Mouse (Mus musculus): ENCODE results near the gene Rundc1.
"Not testable (repeated sequence)": the region's sequence is repeated elsewhere in the genome, so short reads cannot be mapped to it uniquely, and the experiment has no call there.

The Rundc1 gene

DNA sequence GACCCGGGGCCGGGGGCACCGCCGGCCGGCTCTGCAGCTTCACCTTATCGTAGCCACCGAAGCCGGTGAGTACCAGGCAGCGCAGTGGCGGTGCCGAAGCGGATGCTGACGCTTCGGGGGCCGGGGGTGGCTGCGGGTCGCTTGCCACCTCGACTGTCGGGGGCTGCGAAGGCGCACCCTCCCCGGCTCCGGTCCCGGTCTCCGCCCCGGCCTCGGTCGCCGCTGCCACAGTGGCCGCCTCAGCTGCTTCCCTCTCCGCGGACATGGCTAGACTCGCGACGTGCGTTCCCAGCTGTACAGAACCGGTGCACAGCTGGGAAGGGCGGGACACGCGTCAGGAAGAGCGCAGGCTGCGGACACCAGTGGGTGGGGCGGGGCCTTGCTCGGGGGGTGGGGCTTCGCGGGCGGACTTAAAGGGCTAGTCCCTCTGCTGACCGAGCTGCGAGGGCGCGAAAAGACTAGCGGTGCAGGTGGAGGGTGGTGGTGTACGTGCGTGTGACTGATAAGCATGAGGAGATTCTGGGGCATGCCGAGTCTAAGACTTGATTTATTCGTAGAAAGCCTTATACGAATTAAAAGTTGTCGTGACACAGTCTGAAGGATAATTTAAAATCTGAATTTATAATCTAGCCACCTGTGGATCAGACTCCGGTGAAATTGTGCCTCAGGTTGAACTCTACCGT, 41.1 kb downstream of the Rundc1 start, which contains the start of gene Vat1:
Gene Vat1, minus strand, starts transcription at position 362 of the 683 bp plus-strand sequence.
- peak; percentile 80 for DNase-seq (ENCODE audit: low read depth, low spot score)

DNA sequence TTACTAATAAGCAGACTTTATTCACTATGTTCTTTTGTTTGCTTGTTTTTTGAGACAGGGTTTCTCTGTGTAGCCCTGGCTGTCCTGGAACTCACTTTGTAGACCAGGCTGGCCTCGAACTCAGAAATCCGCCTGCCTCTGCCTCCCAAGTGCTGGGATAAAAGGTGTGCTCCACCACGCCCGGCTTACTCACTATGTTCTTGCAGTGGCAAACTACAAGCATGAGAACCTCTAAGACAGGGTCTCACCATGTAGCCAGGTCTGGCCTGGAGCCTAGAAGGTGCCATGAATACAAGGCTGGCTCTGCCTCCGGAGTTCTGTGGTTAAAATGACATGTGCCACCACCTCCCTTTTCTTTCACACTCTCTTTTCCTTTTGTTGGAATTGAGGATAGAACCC, 41.7 kb downstream of the Rundc1 start:
- not testable (repeated sequence) for DNase-seq (ENCODE audit: low read depth, low spot score)

DNA sequence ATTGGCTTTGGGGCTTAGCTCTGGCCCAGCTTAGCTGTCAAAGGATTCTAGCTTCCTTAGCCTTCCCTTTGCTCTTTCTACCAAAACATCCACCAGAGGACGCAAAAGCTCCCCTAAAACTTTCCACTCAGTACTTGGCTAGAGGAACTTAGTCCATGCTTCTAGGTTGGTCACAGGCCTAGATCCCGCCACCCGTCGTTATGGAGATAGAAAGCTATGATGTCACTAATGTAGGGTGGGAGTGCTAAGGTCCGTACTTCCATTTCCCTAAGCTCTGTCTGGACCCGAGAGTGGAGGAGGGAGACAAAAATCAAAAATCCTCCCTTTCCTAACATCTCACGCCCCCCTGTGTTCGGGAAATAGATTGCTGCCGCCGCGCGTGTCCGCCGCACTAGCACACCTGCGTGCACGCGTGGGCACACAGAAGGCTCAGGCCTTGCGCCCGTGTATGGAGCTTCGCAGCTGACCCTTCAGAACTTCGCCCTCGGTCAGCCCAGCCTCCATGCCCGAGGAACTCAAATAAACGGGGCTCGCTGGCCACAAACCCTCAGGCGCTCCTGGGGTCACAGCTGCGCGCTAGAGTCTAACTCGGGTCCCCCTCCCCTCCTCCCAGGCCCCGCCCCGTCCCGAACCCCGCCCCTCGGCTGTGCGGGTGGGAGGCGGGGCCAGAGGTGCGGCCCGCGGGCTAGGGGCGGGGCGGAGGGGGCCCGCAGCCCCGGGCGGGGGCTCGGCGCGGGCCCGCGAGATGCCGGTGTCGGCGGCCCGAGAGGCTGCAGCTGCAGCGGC, 42.8 kb downstream of the Rundc1 start:
- DNase-seq (ENCODE audit: low read depth, low spot score): peak; percentile 93

DNA sequence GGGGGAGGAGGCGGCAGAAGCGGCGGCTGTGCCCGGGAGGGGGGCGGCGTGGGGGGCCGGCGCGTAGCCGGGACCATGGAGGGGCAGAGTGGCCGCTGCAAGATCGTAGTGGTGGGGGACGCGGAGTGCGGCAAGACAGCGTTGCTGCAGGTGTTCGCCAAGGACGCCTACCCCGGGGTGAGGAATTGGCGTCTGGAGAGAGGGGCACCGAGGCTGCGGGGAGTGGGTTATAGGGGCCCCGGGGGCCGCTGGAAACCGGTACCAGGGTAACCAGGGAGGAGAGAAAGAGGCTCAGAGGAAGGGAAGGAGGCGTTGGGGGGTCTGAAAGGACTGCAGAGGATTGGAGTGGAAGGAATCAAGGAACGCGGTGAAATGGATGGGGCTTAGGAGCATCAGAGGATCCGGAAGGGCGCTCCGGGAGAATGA, 43.4 kb downstream of the Rundc1 start:
- DNase-seq (ENCODE audit: low read depth, low spot score): no peak

DNA sequence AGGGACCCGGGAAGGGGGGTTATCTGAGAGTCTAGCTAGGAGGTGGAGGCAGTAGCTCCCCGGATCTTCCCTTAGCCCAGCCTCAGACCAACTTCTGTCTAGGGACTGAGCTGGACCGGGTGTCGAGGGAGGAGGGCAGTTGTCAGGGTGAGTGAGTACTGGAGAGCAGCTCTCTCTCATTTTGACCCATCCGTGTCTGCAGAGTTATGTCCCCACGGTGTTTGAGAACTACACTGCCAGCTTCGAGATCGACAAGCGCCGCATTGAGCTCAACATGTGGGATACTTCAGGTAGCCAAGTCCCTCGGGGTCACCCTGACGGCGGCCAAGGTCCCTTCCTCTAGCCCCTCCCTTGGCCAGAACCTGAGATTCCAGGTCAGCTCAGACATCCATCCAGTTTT, 43.8 kb downstream of the Rundc1 start:
- peak; percentile 23 for DNase-seq (ENCODE audit: low read depth, low spot score)

DNA sequence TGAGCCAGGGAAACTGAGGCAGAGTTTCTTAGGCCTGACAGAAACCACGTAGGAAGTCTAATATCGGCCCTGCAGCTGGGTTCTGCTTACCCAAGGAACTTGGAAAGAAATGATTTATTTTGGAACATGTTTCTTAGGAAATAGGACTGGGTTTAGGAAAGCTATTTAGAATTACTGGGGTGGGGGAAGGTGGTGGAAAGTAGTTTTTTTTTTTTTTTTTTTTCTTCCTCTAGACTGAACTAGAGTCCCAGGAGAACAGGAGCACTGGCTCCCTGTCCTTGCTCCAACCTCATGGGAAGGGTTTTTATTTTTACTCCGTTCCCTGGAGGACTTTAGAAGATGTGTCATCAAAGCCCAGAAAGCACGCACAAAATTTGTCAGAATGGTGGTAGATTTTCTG, 44.3 kb downstream of the Rundc1 start:
- DNase-seq (ENCODE audit: low read depth, low spot score): no peak

DNA sequence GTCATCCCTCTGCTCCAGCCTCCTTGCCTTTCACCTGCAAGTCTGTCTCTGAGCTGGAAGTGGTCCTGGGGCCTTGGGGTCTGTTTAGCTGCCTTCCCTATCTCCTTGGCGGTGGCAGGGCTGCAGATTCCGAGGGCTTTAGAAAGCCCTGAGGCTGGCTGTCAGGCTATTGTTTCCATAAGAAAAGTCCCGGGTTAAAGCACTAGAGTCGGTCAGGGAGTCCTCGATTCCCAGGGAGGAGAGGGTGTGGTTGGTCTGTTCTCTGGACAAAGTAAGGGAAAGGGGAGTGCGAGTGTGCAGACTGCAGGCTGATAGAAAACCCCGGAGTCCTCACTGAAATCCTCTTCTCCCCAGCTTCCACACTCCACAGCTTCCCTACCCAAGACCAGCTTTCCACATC, 45.3 kb downstream of the Rundc1 start:
- DNase-seq (ENCODE audit: low read depth, low spot score): no peak

DNA sequence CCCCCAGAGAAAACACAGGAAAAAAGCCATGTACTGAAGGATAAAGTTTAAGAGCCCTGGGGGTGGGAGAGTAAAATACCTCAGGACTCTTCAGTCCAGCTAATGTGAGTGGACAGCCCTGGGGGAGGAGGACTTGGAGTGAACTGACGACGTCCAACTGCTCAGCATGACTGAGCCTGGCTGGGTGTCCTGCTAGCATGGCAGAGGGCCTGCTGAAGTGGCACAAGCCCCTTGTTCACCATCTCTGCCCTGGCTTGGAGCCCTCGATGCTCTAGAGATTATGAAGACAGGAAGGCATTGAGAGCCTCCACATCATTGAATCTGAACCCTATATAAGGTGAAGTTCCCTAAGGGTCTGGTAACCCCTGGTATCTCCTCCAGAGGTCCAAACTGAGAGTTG, 47.0 kb downstream of the Rundc1 start:
- DNase-seq (ENCODE audit: low read depth, low spot score): no peak

DNA sequence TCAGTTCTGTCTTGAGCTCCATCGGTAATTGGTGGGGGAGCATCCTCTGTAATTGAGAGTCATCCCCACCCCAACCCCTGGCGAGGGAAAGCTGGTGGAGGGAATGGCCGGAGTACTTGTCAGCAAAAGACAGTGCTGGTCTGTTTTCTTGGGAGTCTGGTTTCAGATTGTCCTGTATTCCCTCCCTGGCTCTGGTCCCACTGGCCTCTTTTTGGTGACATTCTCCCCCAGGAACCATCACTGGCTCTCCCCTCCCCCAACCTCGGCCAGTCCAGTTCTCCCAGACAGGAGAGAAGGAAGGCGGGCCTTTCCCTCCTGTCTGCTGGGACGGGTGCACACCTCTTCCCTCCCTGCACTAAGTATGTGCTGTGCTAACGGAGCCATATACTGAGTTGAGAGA, 47.5 kb downstream of the Rundc1 start:
- no peak for DNase-seq (ENCODE audit: low read depth, low spot score)

DNA sequence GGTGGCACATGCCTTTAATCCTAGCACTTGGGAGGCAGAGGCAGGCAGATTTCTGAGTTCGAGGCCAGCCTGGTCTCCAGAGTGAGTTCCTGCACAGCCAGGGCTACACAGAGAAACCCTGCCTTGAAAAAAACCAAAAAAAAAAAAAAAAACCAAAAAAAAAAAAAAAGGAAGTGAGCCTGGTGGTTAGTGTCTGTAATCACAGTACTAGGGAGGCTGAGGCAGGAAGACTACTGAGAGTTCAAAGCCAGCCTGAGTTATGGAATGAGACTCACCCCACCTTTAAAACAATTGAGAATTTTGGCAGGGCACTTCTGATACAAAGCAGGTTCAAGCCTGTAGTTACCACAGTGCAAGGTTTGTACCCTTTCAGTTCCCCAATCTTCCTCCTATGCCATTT, 48.8 kb downstream of the Rundc1 start:
- not testable (repeated sequence) for DNase-seq (ENCODE audit: low read depth, low spot score)

DNA sequence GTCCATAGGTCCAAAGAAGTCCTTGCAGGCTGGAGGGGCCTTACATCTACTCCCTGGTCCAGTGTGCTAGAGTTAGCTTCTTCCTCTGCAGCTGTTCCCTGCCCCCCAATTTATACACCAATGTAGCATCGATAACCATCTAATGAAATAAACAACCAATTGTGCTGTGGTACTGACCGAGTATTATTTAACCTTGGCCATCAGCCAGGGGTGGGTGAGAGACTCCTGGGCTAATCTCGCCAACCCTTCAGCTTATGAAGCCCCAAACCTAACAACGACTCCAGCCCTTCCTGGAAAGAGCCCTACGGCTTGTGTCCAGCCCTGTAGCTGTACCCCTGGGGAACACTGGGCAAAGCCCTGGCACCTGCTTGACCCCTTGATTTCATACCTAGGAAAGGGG, 49.4 kb downstream of the Rundc1 start:
- DNase-seq (ENCODE audit: low read depth, low spot score): no peak

DNA sequence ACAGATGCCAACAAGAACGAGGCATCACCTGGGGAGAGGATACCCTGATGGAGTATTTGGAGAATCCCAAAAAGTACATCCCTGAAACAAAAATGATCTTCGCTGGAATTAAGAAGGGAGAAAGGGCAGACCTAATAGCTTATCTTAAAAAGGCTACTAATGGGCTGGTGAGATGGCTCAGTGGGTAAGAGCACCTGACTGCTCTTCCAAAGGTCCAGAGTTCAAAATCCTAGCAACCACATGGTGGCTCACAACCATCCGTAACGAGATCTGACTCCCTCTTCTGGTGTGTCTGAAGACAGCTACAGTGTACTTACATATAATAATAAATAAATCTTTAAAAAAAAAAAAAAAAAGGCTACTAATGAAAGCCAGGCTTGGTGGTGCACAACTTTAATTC, 51.5 kb downstream of the Rundc1 start:
- DNase-seq (ENCODE audit: low read depth, low spot score): not testable (repeated sequence)

DNA sequence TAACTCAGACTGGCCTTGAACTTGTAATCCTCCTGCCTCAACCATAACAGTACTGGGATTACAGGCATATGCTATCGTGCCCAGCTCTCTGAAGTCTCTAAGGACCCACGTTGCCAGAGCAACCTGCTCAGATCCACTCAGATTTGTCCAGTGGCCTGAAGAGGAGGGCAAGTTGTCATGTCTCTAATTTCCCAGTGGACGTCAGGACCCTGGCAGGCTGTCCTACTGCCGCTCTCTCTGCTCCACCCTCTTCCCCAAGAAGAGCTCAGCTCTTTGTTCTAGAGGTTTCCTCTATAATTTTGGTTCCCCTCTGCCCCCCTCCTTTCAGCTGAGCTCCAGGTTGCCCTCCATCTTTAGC, 52.3 kb downstream of the Rundc1 start:
- no peak for DNase-seq (ENCODE audit: low read depth, low spot score)

DNA sequence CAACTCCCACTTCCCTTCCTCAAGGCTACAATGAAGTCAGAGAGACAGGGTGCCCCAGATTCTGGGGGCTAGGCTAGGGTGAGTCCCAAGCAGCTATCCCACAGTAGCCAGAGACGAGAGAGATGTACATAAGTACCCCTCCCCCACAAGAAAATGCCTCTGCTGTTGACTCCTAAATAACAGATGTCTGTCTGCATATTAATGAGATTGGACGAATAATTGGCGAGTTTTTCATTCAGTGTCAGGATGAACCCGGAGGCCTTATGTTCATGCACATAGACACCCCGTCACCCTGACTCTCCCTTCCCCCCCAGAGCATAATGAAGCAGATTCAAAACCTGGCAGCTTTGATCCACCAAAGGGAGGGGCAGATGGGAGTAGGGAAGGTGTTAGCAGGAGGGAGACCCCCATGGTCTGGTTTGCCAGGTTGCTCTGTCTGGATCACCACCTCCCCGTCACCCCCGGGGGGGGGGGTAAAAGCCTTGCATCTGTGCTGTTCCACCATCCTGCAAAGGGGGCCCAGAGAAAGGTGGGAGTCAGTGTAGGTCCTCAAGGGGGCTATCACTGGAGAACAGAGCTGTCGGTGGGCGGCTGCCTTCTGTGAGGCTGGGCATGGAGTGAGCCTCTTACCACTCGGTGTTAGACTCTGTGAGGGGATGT, 52.8 kb downstream of the Rundc1 start:
- DNase-seq (ENCODE audit: low read depth, low spot score): no peak

DNA sequence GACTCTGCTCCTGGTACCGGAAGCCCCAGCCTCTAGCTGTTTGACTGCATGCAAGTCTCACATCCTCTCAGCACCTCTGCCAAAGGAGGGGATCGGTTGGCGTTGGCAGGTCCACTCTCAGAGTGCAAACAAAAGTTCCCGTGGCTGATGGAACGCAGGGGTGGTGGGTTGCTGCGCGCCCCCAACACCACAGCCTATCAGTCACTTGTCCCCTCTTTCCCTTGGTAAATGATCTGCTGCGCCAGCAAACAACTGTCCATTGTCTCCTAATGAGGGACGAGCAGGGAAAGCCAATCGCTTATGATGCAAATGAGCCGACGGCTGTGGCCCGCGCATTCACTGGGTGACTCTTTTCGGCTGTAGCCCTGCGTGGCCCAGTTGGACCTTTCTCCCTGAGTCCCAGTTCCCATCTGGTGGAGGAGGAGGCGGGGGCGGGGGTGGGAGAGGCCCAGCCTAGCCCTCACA, 54.3 kb downstream of the Rundc1 start:
- no peak for DNase-seq (ENCODE audit: low read depth, low spot score)

DNA sequence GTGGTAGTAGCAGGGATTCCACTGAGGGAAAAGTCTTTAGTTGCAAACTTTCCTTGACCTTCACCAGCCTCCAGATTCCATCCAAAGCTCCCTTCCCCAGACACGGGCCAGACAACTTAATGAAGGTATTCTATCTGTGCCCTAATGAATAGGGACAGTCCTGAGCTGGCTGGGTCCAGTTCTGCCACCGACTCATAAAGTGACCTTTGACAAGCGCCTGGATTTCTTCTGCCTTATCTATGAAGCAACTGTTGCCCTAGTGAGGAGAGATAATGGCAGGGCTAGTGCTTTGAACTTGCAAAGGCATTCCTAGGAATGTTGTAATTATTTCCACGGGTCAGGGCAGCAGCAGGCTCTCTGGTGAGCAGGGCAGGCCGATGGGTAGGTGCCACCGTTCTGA, 56.0 kb downstream of the Rundc1 start:
- DNase-seq (ENCODE audit: low read depth, low spot score): no peak

DNA sequence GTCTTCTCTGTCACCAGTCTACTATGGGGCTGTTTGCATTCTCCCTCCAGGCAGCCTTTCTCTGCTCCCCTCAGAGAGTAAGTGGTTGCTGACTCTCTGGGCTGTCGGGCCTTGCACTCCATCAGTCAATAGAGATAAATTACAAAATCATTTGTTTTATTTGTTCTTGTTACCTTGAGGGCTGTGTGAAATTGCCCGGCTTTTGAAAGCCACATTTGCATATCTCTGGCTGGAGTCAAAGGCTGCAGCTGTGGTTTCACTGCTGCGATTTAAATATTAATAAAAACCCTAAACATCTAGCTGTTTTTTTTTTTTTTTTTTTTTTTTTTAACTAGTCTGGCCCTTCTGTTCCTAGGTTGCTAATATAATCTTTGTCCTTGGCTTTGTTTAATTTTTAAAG, 58.9 kb downstream of the Rundc1 start:
- no peak for DNase-seq (ENCODE audit: low read depth, low spot score)

DNA sequence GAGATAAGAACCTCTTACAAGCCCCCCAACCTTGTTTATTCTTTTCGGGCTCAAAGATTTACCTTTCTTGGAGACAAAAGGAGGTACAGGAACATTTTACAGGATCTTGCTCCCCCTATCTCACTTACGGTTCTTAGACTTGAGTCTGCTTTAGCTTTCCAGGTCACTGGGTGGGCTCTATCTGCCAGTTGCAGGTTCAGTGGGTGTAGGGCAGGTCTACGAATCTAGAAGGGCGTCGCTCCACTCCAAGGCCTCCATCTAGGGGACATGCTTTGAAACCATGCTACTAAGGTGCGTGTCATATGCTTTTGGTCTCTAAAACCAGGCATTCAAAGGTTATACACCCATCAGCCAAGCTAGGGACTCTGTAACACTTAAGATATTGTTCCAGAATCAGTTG, 59.4 kb downstream of the Rundc1 start:
- no peak for DNase-seq (ENCODE audit: low read depth, low spot score)

DNA sequence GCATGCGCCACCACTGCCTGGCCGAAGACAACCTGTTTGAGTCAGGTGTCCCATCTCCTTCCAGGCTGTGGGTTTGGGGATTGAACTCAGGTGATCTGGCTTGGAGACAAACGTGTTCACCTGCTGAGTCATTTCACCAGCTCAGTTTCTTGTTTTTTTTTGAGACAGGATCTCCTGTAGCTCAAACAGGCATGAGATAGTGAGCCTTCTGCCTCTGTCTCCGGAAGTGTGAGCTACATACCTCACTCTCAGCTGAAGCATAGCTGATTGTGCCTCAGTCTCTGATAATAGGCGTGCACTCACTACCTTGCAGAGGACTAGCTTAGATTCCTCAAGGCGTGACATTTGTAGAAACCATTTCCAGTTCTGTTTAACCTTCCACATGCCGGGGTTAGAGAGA, 59.9 kb downstream of the Rundc1 start:
- no peak for DNase-seq (ENCODE audit: low read depth, low spot score)
